Mouse (Mus musculus) lung, postnatal 0 days (tissue): ENCODE measurements around the gene Dscam.

ENCODE experiments used
- CTCF ChIP-seq: IDR thresholded peaks from 2 replicates; pipeline ENCODE4 v1.5.1; 2016; ENCODE audit warnings: antibody characterized with exemption, mild to moderate bottlenecking
- EP300 ChIP-seq: IDR thresholded peaks from 2 replicates; pipeline ENCODE4 v1.6.1; 2016; ENCODE audit warnings: antibody characterized with exemption, mild to moderate bottlenecking, control low read depth

GRCm38 (mm10) chr16:96896510-96897133 is 273.9 kb downstream of the Dscam start:
- peak; percentile 67 for TF ChIP-seq CTCF
- TF ChIP-seq EP300 = no peak
